Mouse (Mus musculus): ENCODE results near the gene Epsti1. TPM values are rescaled to one million over a fixed set of nuclear protein-coding genes. Genes with fewer than 3 reads are reported as not detected.
A peak's percentile ranks its signal among the peaks of the same experiment; 100 is the strongest.

Epsti1 gene
- total RNA-seq, 2 experiments from 2014 or later: 0.38 TPM; not detected in 1

GRCm38 (mm10) chr14:77915776-77916175, 11.7 kb downstream of the Epsti1 start:
- DNase-seq (ENCODE audit: extremely low spot score in 1 of 2, low spot score in 1 of 2): no peak

- DNase-seq (ENCODE audit: extremely low spot score in 1 of 2, low spot score in 1 of 2): no peak
Observed at GRCm38 (mm10) chr14:77921641-77922040, 17.6 kb downstream of the Epsti1 start.

GRCm38 (mm10) chr14:77923076-77923865, 19.2 kb downstream of the Epsti1 start:
- DNase-seq (ENCODE audit: extremely low spot score in 1 of 2, low spot score in 1 of 2): no peak

GRCm38 (mm10) chr14:77925414-77925813, 21.4 kb downstream of the Epsti1 start:
- DNase-seq (ENCODE audit: extremely low spot score in 1 of 2, low spot score in 1 of 2): no peak

GRCm38 (mm10) chr14:77926718-77927117, 22.7 kb downstream of the Epsti1 start:
- peak in 1 of 2 experiments; percentile 49 for DNase-seq (ENCODE audit: extremely low spot score in 1 of 2, low spot score in 1 of 2)

GRCm38 (mm10) chr14:77928021-77928420, 24.0 kb downstream of the Epsti1 start:
- DNase-seq (ENCODE audit: extremely low spot score in 1 of 2, low spot score in 1 of 2): peak; percentile 51 to 84

GRCm38 (mm10) chr14:77928653-77929052, 24.6 kb downstream of the Epsti1 start:
- DNase-seq (ENCODE audit: extremely low spot score in 1 of 2, low spot score in 1 of 2): no peak

GRCm38 (mm10) chr14:77929139-77929678, 25.2 kb downstream of the Epsti1 start:
- DNase-seq (ENCODE audit: extremely low spot score in 1 of 2, low spot score in 1 of 2): no peak

GRCm38 (mm10) chr14:77932150-77933047, 28.4 kb downstream of the Epsti1 start:
- no peak for DNase-seq (ENCODE audit: extremely low spot score in 1 of 2, low spot score in 1 of 2)

- no peak for DNase-seq (ENCODE audit: extremely low spot score in 1 of 2, low spot score in 1 of 2)
Observed at GRCm38 (mm10) chr14:77933243-77933642, 29.2 kb downstream of the Epsti1 start.

GRCm38 (mm10) chr14:77934431-77934830, 30.4 kb downstream of the Epsti1 start:
- DNase-seq (ENCODE audit: extremely low spot score in 1 of 2, low spot score in 1 of 2): no peak

GRCm38 (mm10) chr14:77941105-77941504, 37.1 kb downstream of the Epsti1 start:
- DNase-seq (ENCODE audit: extremely low spot score in 1 of 2, low spot score in 1 of 2): no peak

- DNase-seq (ENCODE audit: extremely low spot score in 1 of 2, low spot score in 1 of 2): no peak
Observed at GRCm38 (mm10) chr14:77942235-77942634, 38.2 kb downstream of the Epsti1 start.

- peak; percentile 31 to 47 for DNase-seq (ENCODE audit: extremely low spot score in 1 of 2, low spot score in 1 of 2)
Observed at GRCm38 (mm10) chr14:77942793-77943558, 38.9 kb downstream of the Epsti1 start.

GRCm38 (mm10) chr14:77961741-77962140, 57.7 kb downstream of the Epsti1 start:
- no peak for DNase-seq (ENCODE audit: extremely low spot score in 1 of 2, low spot score in 1 of 2)

- DNase-seq (ENCODE audit: extremely low spot score in 1 of 2, low spot score in 1 of 2): no peak
Observed at GRCm38 (mm10) chr14:77963525-77963924, 59.5 kb downstream of the Epsti1 start.

- no peak for DNase-seq (ENCODE audit: extremely low spot score in 1 of 2, low spot score in 1 of 2)
Observed at GRCm38 (mm10) chr14:77971355-77971754, 67.3 kb downstream of the Epsti1 start.

GRCm38 (mm10) chr14:77974221-77974620, 70.2 kb downstream of the Epsti1 start:
- no peak for DNase-seq (ENCODE audit: extremely low spot score in 1 of 2, low spot score in 1 of 2)

- no peak for DNase-seq (ENCODE audit: extremely low spot score in 1 of 2, low spot score in 1 of 2)
Observed at GRCm38 (mm10) chr14:77975702-77976101, 71.7 kb downstream of the Epsti1 start.

GRCm38 (mm10) chr14:77981516-77981915, 77.5 kb downstream of the Epsti1 start:
- DNase-seq (ENCODE audit: extremely low spot score in 1 of 2, low spot score in 1 of 2): no peak

Measured in layer of hippocampus, postnatal 25 days (tissue).